Mouse (Mus musculus): Measurements from ENCODE around the gene Wipi2.

The Wipi2 gene

DNA sequence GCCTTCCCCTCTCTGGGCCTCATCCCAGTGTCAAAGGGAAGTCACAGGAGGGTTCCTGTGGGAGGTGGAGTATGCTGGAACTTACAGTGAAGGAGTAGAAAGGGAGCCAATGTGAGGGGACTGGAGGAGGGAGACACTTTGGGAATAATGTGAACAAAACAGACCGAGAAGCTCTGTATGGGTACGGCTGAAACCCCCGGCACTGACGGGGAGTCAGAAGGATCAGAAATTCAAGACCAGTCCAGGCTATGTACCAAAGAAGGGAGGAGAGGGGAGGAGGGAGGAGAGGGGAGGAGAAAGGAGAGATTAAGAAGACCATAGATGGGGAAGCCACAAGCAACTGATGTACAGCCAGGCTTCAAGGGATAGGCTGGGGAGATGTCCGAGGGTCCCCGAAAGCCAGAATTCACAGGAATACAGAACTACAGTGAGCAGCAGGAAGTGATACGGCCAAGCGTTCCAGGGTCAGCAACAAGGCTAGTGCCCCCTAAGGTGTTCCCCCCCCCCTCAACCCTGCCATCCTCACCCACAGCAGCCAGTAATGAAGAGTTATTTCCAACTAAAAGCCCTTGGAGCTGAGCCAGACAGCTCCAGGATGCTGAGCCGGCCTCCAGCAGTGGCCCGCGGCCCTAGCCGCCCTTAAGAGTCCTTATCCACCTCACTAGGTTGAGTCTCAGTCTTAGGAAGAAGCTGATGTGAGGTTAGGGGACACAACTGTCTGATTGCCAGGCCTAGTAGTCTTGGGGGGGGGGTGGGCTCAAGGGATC, 65.7 kb downstream of the Wipi2 start:
- DNase-seq (ENCODE audit: inconsistent ontology term) = no peak

DNA sequence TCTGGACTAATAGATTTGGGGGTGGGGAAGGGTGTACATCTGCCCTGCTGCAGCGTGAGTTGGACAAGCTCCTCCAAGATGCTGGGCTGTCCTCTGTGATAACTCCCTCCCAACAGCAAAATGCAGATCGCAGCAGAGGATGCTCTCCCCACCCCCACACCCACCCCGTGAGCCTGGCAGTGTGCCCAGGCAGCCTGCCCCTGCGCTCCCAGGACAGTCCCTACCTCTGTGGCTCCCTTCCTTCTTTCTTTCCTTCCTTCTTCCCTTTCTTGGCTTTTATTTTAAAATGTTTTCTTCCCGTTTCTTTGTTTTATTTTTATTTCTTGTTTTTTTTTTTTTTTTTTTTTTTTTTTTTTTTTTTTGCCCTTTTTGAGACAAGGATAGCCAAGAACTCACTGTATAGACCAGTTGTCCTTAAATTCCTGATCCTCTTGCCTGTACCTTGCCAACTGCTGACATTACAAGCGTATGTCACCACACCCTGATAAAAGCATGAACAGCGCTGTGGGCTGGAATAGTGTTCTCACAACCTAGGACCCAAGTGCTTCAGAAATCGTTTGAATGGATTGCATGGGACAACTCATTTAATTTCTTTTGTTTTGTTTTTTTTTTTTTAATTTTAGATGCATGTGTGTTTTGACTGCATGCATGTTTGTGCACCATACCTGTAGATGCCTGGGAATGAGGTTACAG, 66.4 kb downstream of the Wipi2 start:
- DNase-seq (ENCODE audit: inconsistent ontology term) = no peak

DNA sequence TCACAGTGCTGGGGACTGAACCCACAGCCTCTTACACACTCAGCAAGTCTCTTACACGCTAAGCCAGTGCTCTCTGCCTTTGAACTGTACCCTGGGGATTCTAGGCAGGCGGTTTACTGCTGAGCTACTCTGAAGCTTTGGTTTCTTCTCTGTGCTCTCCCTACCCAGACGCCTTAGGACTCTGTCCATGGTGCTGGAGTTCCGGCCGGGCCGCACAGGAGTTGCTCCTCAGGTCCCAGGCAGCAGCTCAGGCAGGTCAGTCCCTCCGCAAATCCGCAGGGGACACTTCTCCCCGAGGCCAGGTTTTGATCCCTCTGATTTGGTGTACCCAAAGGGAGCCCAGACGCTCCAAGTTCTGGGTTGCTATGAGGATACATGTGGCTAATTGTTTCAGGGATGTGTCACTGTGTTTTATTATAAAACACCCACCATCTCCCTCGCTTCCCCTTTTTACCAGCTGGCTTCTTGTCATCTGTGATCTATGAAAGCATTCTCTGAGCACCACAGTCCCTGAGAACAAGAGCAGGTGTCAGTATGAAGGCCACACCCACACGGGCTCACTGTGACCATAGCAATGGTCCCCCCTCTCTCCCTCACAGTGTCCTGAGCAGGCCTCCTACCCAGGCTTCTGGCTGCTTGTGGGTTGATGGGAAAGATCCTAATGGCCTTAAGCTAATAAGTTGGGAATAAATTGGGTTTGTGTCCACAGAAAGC, 67.3 kb downstream of the Wipi2 start:
- peak; percentile 69 for DNase-seq (ENCODE audit: inconsistent ontology term)

- DNase-seq (ENCODE audit: inconsistent ontology term) = no peak
These were observed 68.8 kb downstream of the Wipi2 start for GRCm38 (mm10) chr5:142696258-142696657.

GRCm38 (mm10) chr5:142696865-142697264, 69.4 kb downstream of the Wipi2 start:
- DNase-seq (ENCODE audit: inconsistent ontology term) = no peak

DNA sequence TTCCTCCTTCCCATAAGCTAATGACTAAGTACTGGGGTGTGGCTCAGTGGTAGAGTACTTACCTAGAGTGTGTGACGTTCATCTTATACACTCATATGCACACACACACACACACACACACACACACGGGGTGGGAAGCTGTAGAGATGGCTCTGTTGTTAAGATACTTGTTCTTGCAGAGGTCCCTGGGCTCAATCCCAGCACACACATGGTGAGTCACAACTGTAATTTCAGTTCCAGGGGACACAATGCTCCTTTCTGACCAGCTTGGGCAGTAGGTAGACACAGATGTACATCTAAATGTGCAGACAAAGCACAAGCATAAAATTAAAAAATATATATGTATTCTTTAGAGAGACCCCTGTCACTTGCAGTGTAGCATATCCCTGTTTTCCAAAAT, 70.2 kb downstream of the Wipi2 start:
- no peak for DNase-seq (ENCODE audit: inconsistent ontology term)

DNA sequence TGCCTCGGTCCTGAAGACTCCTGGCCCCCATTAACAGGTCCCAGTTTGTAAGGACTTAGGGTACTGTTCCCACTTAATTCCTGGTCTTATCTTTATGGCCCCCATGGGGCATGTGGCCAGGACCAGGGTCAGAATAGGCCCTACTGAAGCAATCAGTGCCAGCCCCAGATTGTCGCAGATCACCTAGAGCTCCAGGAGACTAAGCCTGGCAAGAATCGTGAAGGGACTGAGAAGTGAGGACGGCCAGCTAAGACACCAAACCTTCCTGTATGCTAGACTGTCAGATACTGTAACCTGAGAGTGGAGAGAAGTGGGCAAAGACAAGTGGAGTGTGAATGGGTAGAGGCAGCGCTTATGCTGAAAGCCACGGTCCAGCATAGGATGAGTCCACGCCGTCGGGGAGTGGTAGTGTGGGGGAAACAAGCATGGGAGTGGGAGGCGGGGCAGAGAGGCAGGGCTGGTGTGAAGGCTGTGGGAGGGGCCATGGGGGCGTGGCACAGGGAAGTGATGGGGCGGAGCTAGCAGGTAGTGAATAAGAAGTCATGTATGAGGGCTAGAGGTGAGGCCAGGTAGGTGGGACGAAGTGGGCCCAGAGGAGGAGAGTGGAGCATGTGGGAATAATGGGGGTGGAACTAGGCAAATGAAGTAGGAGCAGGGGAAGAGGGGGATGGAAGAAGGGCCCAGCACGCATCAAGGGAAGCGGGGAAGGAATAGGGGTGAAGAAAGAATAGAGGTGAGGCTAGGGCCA, 73.5 kb downstream of the Wipi2 start:
- DNase-seq (ENCODE audit: inconsistent ontology term) = no peak

- peak; percentile 73 for DNase-seq (ENCODE audit: inconsistent ontology term)
These were observed 74.4 kb downstream of the Wipi2 start for GRCm38 (mm10) chr5:142701651-142702510.

GRCm38 (mm10) chr5:142702511-142703138, 75.1 kb downstream of the Wipi2 start:
- DNase-seq (ENCODE audit: inconsistent ontology term) = no peak

GRCm38 (mm10) chr5:142703569-142703968, 76.1 kb downstream of the Wipi2 start:
- DNase-seq (ENCODE audit: inconsistent ontology term) = peak; percentile 36

DNA sequence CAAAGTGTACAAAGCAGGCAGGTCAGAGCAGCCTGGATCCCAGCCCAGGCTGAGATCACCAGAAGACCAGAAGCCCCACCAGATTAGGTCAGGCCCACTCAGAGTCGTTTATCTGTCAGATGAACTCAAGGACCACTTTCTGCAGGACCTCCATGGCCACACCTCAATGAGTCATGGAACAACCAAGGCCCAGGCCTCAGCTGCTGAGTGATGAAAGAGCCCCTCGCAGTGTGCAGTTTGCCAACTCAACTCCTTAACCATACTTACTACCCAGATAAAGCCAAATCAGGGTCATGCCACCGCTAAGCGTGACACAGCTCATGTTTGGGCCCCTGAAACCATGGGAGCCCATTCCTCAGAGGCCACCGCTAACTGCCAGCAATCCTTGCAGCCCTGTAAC, 80.2 kb downstream of the Wipi2 start:
- DNase-seq (ENCODE audit: inconsistent ontology term) = no peak

- DNase-seq (ENCODE audit: inconsistent ontology term) = no peak
These were observed 81.9 kb downstream of the Wipi2 start for GRCm38 (mm10) chr5:142709436-142709835.

DNA sequence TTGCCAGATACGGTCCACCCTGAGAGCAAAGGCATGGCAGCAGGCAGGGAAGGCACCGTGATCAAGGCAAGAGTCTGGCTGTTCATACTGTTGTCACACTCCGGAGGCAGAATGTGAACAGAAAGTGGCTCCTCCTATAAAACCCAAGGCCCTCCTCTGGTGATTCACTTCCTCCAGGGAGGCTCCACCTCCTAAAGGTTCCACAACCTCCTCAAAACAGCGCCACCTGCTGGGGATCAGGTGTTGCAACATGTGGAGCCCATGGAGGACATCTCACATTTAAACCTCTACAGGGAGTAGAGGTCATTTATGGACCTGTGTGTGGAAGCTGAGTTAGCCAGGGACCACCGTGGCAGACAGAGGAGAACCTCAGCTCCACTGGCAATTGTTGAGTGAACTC, 84.9 kb downstream of the Wipi2 start:
- DNase-seq (ENCODE audit: inconsistent ontology term) = no peak

- DNase-seq (ENCODE audit: inconsistent ontology term) = no peak
These were observed 86.5 kb downstream of the Wipi2 start for GRCm38 (mm10) chr5:142713966-142714365.

DNA sequence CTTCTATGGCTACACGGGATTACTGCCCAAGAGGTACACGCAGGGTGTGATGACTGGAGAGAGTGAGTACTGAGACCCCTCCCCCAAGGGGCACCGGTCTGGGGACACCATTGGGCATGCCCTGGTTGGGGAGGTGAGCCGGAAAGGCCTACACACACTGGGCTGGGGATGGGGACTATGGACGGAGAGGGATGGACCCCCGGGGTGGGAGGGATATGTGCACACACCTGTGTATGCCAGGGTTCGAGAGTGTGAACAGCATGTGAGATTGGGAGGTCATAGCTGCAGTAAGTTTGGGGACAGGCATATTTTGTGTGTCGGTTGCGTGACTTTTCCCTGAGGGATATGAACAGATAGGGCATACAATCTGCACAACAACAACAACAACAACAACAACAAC, 87.6 kb downstream of the Wipi2 start:
- DNase-seq (ENCODE audit: inconsistent ontology term) = no peak

DNA sequence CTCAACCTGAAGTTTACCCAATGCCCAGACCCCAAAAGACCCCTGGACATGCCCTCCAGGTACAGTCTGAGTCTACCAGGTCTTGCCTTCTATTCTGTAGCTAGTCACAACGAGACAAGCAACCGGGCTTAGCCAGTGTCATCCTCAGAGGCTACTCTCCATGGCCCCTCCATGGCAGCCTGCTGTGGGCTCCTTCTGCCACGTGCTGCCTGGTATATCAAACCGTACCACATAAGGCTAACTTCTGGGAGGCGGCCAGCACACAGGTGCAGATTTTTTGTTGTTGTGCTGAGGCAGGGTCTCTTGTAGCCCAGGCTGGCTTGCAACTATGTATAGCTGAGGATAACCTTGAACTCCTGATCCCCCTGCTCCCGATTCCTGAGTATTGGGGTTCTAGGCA, 88.6 kb downstream of the Wipi2 start:
- DNase-seq (ENCODE audit: inconsistent ontology term) = no peak

DNA sequence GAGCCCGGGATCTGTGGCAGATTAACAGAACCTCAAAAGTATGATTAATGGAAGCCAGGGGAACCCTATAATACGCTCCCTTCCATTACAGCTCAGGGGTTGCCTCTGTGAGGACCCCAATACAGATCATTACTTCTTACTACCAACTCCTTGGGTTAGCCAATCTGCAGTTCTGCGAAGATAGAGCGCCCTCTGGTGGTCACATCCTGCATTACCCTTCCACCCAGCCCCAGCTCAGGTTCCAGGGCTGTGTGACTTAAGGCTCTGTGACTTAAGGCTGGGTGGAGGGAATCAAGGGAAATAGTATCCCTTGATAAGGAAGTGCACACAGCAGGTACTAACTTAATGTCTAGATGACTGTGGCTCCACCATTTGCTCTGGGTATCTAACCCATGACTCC, 90.5 kb downstream of the Wipi2 start:
- peak; percentile 60 for DNase-seq (ENCODE audit: inconsistent ontology term)

DNA sequence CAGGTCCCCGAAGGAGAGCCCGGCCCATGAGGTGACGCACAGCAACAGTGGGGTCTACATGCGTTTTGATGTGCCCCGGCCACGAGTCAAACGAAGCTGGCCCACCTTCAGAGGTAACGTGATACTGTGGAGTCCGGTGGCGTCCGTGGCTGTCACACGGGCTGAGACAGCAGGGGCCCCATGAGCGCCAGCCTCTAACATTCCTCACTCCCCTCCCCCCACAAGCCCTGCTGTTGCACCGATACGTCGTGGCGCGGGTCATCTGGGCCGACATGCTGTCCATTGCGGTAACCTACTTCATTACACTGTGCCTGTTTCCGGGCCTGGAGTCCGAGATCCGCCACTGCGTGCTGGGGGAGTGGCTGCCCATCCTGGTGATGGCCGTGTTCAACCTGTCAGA, 91.0 kb downstream of the Wipi2 start:
- no peak for DNase-seq (ENCODE audit: inconsistent ontology term)

GRCm38 (mm10) chr5:142719897-142720296, 92.4 kb downstream of the Wipi2 start:
- DNase-seq (ENCODE audit: inconsistent ontology term) = no peak

Data from Muller cell, postnatal 12 days (primary cell).